Mouse (Mus musculus) olfactory bulb, adult 2 months (tissue): ENCODE measurements around the gene Usp49. TPM values are rescaled to one million over a fixed set of nuclear protein-coding genes. Genes with fewer than 3 reads are reported as not detected.

Experiments
- H3K27ac ChIP-seq: fragments of 200-500 bp; 2 replicates; pipeline ENCODE4 v1.5.1; 2012; ENCODE audit warnings: low read depth, low read length; ENCODE audit not compliant: insufficient read depth
- H3K4me1 ChIP-seq: fragments of 200-500 bp; 2 replicates; pipeline ENCODE4 v1.6.1; 2012; ENCODE audit warnings: low read length; ENCODE audit not compliant: control insufficient read depth, insufficient read depth
- H3K4me3 ChIP-seq: fragments of 200-500 bp; 2 replicates; pipeline ENCODE4 v1.5.1; 2012; ENCODE audit warnings: mild to moderate bottlenecking, low read depth, low read length, moderate library complexity; ENCODE audit not compliant: insufficient read depth
- CTCF ChIP-seq: fragments of 200-500 bp; IDR thresholded peaks from 2 replicates; pipeline ENCODE4 v1.5.1; 2012; ENCODE audit warnings: low read depth, mild to moderate bottlenecking, low read length, moderate library complexity; ENCODE audit not compliant: insufficient read depth
- POLR2A ChIP-seq: fragments of 200-500 bp; IDR thresholded peaks from 2 replicates; pipeline ENCODE4 v1.6.1; 2012; ENCODE audit warnings: mild to moderate bottlenecking, low read depth, low read length, moderate library complexity; ENCODE audit not compliant: insufficient read depth
- WGBS: fragments of 180-500 bp; shearing (Covaris S2); methylation state at CpG from one replicate; pipeline ENCODE4 v1.1.7; 2018; 5-methylcytosine and 5-hydroxymethylcytosine counted together
- polyA plus RNA-seq: library from polyadenylated mRNA; stranded (reverse); fragments of >200 nt; gene quantifications from 2 replicates; pipeline ENCODE4 v1.2.4, GENCODE M21; 2012; ENCODE audit warnings: low replicate concordance; ENCODE audit not compliant: missing spikeins, insufficient read depth, insufficient read length

The Usp49 gene
- polyA plus RNA-seq, 1 experiment, result not detected

DNA sequence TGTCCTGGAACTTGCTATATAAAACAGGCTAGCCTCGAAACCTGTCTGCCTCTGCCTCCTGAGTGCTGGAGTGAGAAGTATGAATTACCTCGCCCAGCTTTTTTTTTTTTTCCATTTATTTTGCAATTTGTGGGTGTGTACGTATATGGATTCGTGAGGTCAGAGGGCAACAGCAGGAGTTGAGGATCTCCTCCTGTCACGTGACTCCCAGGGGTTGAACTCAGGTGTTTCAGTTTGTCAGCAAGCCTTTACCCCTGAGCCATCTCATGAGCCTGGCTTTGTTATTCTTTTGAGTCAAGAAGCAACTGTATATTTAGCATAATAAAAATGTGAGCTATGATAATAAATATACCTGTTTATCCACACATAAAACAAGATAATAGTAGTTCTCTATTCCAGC, 25.2 kb downstream of the Usp49 start:
- Histone ChIP-seq H3K4me1 (no peaks in the 10 kb centered on the region), H3K4me3 (no peak overlapping the region), H3K27ac (no peak overlapping the region)
- 92% methylated on average over 5 of the region's 5 CpGs for WGBS
- TF ChIP-seq CTCF (no peak), POLR2A (no peak)

DNA sequence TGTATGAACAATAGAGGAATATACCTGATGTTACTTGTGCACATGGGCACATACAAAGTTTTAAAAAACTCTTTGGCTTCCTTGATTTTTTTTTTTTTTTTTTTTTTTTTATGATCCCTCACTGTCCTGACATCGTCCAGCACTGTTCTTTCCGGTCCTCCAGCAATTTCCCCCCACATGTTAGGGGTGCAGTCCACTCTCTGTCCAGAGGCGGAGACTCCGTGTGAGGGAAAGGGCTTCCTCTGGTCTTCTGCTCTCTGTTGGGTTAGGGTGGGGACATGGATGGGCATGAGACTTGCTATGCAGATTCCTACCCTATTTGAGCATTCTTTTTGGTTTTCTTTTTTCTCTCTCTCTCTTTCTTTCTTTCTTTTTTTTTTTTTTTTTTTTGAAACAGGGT, 27.4 kb downstream of the Usp49 start:
- H3K27ac ChIP-seq, result no peak overlapping the region
- no peak overlapping the region for H3K4me3 ChIP-seq
- WGBS, result 88% methylated on average over 4 of the region's 4 CpGs
- no peaks in the 10 kb centered on the region; the same call in 1 of the 2 replicates for H3K4me1 ChIP-seq
- no peak for TF ChIP-seq CTCF
- TF ChIP-seq POLR2A, result no peak

GRCm38 (mm10) chr17:47658741-47659243, 28.3 kb downstream of the Usp49 start:
- TF ChIP-seq CTCF (no peak), POLR2A (no peak)
- peaks cover 3% of the 10 kb centered on the region for H3K4me1 ChIP-seq
- no peak overlapping the region for H3K4me3 ChIP-seq
- 79% methylated on average over 3 of the region's 3 CpGs for WGBS
- H3K27ac ChIP-seq, result no peak overlapping the region

DNA sequence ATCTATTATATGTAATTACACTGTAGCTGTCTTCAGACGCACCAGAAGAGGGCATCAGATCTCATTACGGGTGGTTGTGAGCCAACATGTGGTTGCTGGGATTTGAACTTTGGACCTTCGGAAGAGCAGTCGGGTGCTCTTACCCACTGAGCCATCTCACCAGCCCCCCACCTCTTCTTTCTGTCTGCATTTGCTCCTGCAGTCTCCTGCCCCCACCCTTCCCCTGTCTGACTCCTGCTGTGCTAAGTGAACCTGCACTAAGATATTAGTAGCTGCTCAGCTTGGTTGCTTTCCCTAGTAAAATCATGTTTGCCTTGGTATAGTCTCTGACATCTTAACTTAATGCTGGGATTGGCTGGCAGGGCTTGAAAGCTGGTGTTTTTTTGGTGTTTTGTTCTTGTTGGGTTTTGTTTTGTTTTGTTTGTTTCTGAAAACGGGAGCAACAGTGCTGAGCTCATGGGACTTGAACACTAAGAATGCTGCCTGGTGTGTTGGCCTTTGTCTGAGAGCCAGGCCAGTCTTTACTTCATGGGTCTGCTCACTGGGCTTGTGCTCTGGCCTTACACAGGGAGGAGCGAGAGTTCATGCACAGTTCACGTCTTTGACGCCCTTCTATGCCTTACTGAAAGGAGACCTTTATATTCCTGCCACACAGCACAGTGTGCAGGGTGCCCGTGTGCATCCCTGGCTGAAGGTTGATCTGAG, 32.7 kb downstream of the Usp49 start:
- H3K4me3 ChIP-seq, result no peak overlapping the region
- H3K27ac ChIP-seq, result no peak overlapping the region
- peaks cover 3% of the 10 kb centered on the region for H3K4me1 ChIP-seq
- 26% methylated on average over 9 of the region's 9 CpGs for WGBS
- TF ChIP-seq CTCF, result no peak
- no peak for TF ChIP-seq POLR2A

GRCm38 (mm10) chr17:47664474-47664873, 34.0 kb downstream of the Usp49 start:
- Histone ChIP-seq H3K4me3 (no peak overlapping the region), H3K4me1 (peaks cover 3% of the 10 kb centered on the region), H3K27ac (no peak overlapping the region)
- TF ChIP-seq CTCF, result no peak
- TF ChIP-seq POLR2A, result no peak
- 85% methylated on average over 7 of the region's 7 CpGs for whole genome bisulfite sequencing

DNA sequence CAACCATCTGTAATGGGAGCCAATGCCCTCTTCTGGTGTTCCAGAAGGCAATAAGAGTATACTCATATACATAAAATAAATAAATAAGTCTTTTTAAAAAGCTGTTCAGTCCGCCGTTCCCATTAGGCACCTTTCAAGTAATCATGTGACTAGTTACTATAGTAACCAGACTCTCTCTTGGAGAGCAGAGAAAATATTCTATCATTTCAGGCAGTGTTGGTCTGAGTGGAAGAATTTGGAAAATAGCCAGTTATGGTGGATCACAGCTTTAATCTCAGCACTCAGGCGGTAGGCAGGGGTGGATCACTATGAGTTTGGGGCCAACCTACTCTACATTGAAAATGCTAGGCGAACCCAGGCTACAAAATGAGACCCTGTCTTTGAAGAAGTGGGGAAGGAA, 38.7 kb downstream of the Usp49 start:
- TF ChIP-seq POLR2A (no peak), CTCF (no peak)
- WGBS, result 34% methylated on average over 4 of the region's 4 CpGs
- H3K4me3 ChIP-seq, result no peak overlapping the region
- no peak overlapping the region for H3K27ac ChIP-seq
- H3K4me1 ChIP-seq, result peaks cover 16% of the 10 kb centered on the region

DNA sequence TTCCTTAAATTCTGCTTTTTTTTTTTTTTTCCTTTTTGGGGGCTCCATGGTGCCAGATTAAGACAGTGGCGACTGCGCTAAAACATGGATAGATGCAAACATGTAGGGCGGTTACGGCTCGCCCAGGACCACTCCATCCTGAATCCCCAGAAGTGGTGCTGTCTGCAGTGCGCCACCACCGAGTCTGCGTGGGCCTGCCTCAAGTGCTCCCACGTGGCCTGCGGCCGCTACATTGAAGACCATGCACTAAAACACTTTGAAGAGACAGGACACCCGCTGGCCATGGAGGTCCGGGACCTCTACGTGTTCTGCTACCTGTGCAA, 41.5 kb downstream of the Usp49 start:
- H3K4me1 ChIP-seq, result peaks cover 16% of the 10 kb centered on the region
- TF ChIP-seq POLR2A, result no peak
- no peak for TF ChIP-seq CTCF
- WGBS, result 38% methylated on average over 14 of the region's 14 CpGs
- peak overlapping the region; percentile 55 for H3K4me3 ChIP-seq
- H3K27ac ChIP-seq, result no peak overlapping the region

- Histone ChIP-seq H3K27ac (no peak overlapping the region), H3K4me3 (peak overlapping the region; percentile 55), H3K4me1 (peaks cover 16% of the 10 kb centered on the region)
- WGBS, result 13% methylated on average over 68 of the region's 68 CpGs
- no peak for TF ChIP-seq POLR2A
- TF ChIP-seq CTCF, result peak; percentile 45; the same call in 1 of the 2 replicates
Measured at GRCm38 (mm10) chr17:47672311-47673111, 42.0 kb downstream of the Usp49 start.

GRCm38 (mm10) chr17:47676581-47676980, 46.1 kb downstream of the Usp49 start:
- H3K4me1 ChIP-seq, result peaks cover 16% of the 10 kb centered on the region
- TF ChIP-seq POLR2A (no peak), CTCF (0 out of 2 replicates have a peak, but pooled peaks have one; percentile 17)
- 18% methylated on average over 9 of the region's 9 CpGs for WGBS
- H3K4me3 ChIP-seq, result no peak overlapping the region
- no peak overlapping the region for H3K27ac ChIP-seq

GRCm38 (mm10) chr17:47678238-47678637, 47.7 kb downstream of the Usp49 start:
- H3K27ac ChIP-seq, result no peak overlapping the region
- TF ChIP-seq POLR2A (no peak), CTCF (no peak)
- WGBS, result 91% methylated on average over 5 of the region's 5 CpGs

More at GRCm38 (mm10) chr17:47678238-47678637, 47.7 kb downstream of the Usp49 start:
- no peak overlapping the region for H3K4me3 ChIP-seq
- H3K4me1 ChIP-seq, result peaks cover 3% of the 10 kb centered on the region
